23 mouse cellular contexts compared by ENCODE assay signal in the genomic region with DNA sequence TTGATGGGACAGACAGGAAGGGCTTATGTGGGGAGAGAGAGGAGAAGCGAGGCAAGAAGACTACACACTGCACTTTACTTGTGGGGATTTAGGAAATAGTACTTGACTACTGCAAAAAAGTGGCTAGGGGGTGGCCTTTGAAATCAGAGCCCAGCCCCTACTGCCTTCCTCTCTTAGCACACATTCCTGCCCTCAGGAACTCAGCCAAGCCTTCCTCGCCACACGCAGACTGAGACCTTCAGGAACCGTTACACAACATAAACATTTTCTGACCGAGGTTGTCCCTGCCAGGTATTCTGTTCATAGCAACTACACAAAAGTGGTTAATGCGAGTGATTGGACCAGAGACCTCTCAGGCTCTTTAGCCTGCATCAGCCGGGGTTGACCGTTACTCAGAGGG. TPM values are rescaled to one million over a fixed set of nuclear protein-coding genes. Genes with fewer than 3 reads are reported as not detected.
DNase-seq lines count a peak whose midpoint lies in the region; ATAC-seq and TF ChIP-seq lines count a peak whose summit lies in the region.
"Had no signal": no experiment of that assay in that cellular context is flagged by ENCODE, and none has a peak within 500 bp of the region (broad histone marks: within the 10 kb centered on the region; RNA-seq: fewer than 3 reads in every experiment).

No protein-coding gene starts in this region.

- H3K9ac ChIP-seq in heart, embryonic 14.5 days (ENCODE audit: low read length), result peak overlapping the region; percentile 42
- H3K9ac ChIP-seq in limb, embryonic 13.5 days, result no peak overlapping the region
- 0 out of 2 replicates have a peak overlapping the region, but pooled peaks have one; percentile 2 for H3K9ac ChIP-seq in heart, postnatal 0 days (replicated peaks; ENCODE audit: low read depth, low read length)
- H3K9ac ChIP-seq in forebrain, embryonic 16.5 days (replicated peaks; ENCODE audit: low read depth, low read length), result no peak overlapping the region
- H3K9ac ChIP-seq: forebrain, embryonic 12.5 days; limb, embryonic 12.5 days; liver, embryonic 13.5 days had no signal

- DNase-seq in cerebellum, adult 9-10 months, result peak; percentile 12
- DNase-seq in cerebellum, postnatal 4 days (ENCODE audit: low spot score in 2 of 2), result no peak
- no peak for DNase-seq in heart, postnatal 10 days
- DNase-seq in limb, embryonic 10.5 days (ENCODE audit: low spot score), result no peak
- no peak for DNase-seq in heart, postnatal 0 days (ENCODE audit: low spot score)
- DNase-seq: adrenal gland, postnatal 25 days; cerebellum, adult 11-12 months; cerebellum, postnatal 25 days; gastrocnemius, postnatal 14 days; liver, embryonic 13.5 days; right cerebral cortex, postnatal 25 days; thymus, postnatal 36 days had no signal

- ATAC-seq in heart, embryonic 14.5 days (ENCODE audit: insufficient number of reproducible peaks, insufficient read depth, low FRiP score, low read depth), result no peak
- no peak for ATAC-seq in limb, embryonic 13.5 days (ENCODE audit: low FRiP score, low read depth)
- ATAC-seq in heart, postnatal 0 days (ENCODE audit: insufficient read depth, low read depth), result no peak
- ATAC-seq in forebrain, embryonic 16.5 days, result no peak
- ATAC-seq: CD4-positive, CD25-positive, alpha-beta regulatory T cell, adult 4 months; hindbrain, postnatal 0 days; intestine, postnatal 0 days; Patski had no signal

- no peaks in the 10 kb centered on the region for H3K9me3 ChIP-seq in heart, embryonic 14.5 days (ENCODE audit: control insufficient read depth, low read length)
- H3K9me3 ChIP-seq in limb, embryonic 13.5 days, result no peaks in the 10 kb centered on the region
- no peaks in the 10 kb centered on the region for H3K9me3 ChIP-seq in limb, embryonic 10.5 days (replicated peaks)
- H3K9me3 ChIP-seq in heart, postnatal 0 days (replicated peaks; ENCODE audit: control insufficient read depth, low read length), result no peaks in the 10 kb centered on the region
- H3K9me3 ChIP-seq in forebrain, embryonic 16.5 days (ENCODE audit: control insufficient read depth, low read length), result no peaks in the 10 kb centered on the region
- H3K9me3 ChIP-seq: forebrain, embryonic 12.5 days; hindbrain, embryonic 10.5 days; limb, embryonic 12.5 days; liver, embryonic 13.5 days had no signal

- H3K4me1 ChIP-seq in heart, embryonic 14.5 days (ENCODE audit: control insufficient read depth in 2 of 2, insufficient read depth in 2 of 2, low read length in 2 of 2), result peaks cover 32 to 65% of the 10 kb centered on the region in 2 experiments
- peaks cover 30% of the 10 kb centered on the region for H3K4me1 ChIP-seq in limb, embryonic 13.5 days
- peaks cover 33% of the 10 kb centered on the region for H3K4me1 ChIP-seq in limb, embryonic 10.5 days
- H3K4me1 ChIP-seq in heart, postnatal 0 days (ENCODE audit: control insufficient read depth, insufficient read depth), result peaks cover 33% of the 10 kb centered on the region
- no peaks in the 10 kb centered on the region for H3K4me1 ChIP-seq in forebrain, embryonic 16.5 days (replicated peaks; ENCODE audit: control insufficient read depth, insufficient read depth, low read length)
- H3K4me1 ChIP-seq: forebrain, embryonic 12.5 days had no signal

- no peaks in the 10 kb centered on the region for H3K27me3 ChIP-seq in heart, embryonic 14.5 days (ENCODE audit: control insufficient read depth, insufficient read depth, low read length)
- no peaks in the 10 kb centered on the region for H3K27me3 ChIP-seq in limb, embryonic 13.5 days
- no peaks in the 10 kb centered on the region for H3K27me3 ChIP-seq in limb, embryonic 10.5 days (ENCODE audit: low read depth, poor library complexity, severe bottlenecking)
- H3K27me3 ChIP-seq in heart, postnatal 0 days (ENCODE audit: control insufficient read depth, insufficient read depth, low read length), result no peaks in the 10 kb centered on the region
- no peaks in the 10 kb centered on the region for H3K27me3 ChIP-seq in forebrain, embryonic 16.5 days (replicated peaks; ENCODE audit: control insufficient read depth, insufficient read depth, low read length)
- H3K27me3 ChIP-seq: forebrain, embryonic 12.5 days; limb, embryonic 12.5 days; liver, embryonic 13.5 days; Patski had no signal

- TF ChIP-seq CTCF in heart, postnatal 0 days (IDR thresholded peaks at IDR 0.05; ENCODE audit: low read depth), result no peak

- whole genome bisulfite sequencing in heart, embryonic 14.5 days, result 34% methylated on average over 8 of the region's 8 CpGs
- WGBS in limb, embryonic 13.5 days, result 54% methylated on average over 8 of the region's 8 CpGs
- 63% methylated on average over 8 of the region's 8 CpGs for WGBS in limb, embryonic 10.5 days
- 25% methylated on average over 8 of the region's 8 CpGs for WGBS in heart, postnatal 0 days
- 81% methylated on average over 8 of the region's 8 CpGs for WGBS in forebrain, embryonic 16.5 days

- peak overlapping the region; percentile 37 for H3K4me2 ChIP-seq in heart, embryonic 14.5 days (ENCODE audit: low read length)
- H3K4me2 ChIP-seq in limb, embryonic 13.5 days (replicated peaks), result peak overlapping the region; percentile 1; the same call in 1 of the 2 replicates
- peak overlapping the region; percentile 18; the same call in 1 of the 2 replicates for H3K4me2 ChIP-seq in heart, postnatal 0 days (ENCODE audit: low read depth, low read length)
- H3K4me2 ChIP-seq in forebrain, embryonic 16.5 days (ENCODE audit: low read length), result no peak overlapping the region
- H3K4me2 ChIP-seq: forebrain, embryonic 12.5 days; limb, embryonic 12.5 days; liver, embryonic 13.5 days; midbrain, embryonic 11.5 days had no signal

- no peak overlapping the region for H3K4me3 ChIP-seq in heart, embryonic 14.5 days (ENCODE audit: control insufficient read depth in 1 of 2, insufficient read depth in 1 of 2, low read depth in 1 of 2, low read length in 2 of 2)
- H3K4me3 ChIP-seq in limb, embryonic 13.5 days, result no peak overlapping the region
- no peak overlapping the region for H3K4me3 ChIP-seq in limb, embryonic 10.5 days
- H3K4me3 ChIP-seq in heart, postnatal 0 days (ENCODE audit: low read depth, low read length), result no peak overlapping the region
- H3K4me3 ChIP-seq in forebrain, embryonic 16.5 days (replicated peaks; ENCODE audit: low read length), result no peak overlapping the region
- H3K4me3 ChIP-seq: forebrain, embryonic 12.5 days; hindbrain, embryonic 10.5 days; limb, embryonic 12.5 days; liver, embryonic 13.5 days had no signal

- H3K36me3 ChIP-seq in heart, embryonic 14.5 days (ENCODE audit: control insufficient read depth, insufficient read depth, low read length), result peaks cover 19% of the 10 kb centered on the region
- H3K36me3 ChIP-seq in limb, embryonic 13.5 days, result peaks cover 8% of the 10 kb centered on the region
- peaks cover 17% of the 10 kb centered on the region for H3K36me3 ChIP-seq in limb, embryonic 10.5 days
- H3K36me3 ChIP-seq in heart, postnatal 0 days (replicated peaks; ENCODE audit: control insufficient read depth, insufficient read depth, low read length), result no peaks in the 10 kb centered on the region
- H3K36me3 ChIP-seq in forebrain, embryonic 16.5 days (ENCODE audit: control insufficient read depth, insufficient read depth), result no peaks in the 10 kb centered on the region
- H3K36me3 ChIP-seq: liver, embryonic 13.5 days had no signal

- intact Hi-C loops in heart, postnatal 10 days (cut with DNase I), result no loop called here

- peak overlapping the region; percentile 83 to 98 for H3K27ac ChIP-seq in heart, embryonic 14.5 days (replicated peaks in 1 of 2; ENCODE audit: control insufficient read depth in 1 of 2, insufficient read depth in 1 of 2, low read depth in 2 of 2, low read length in 2 of 2)
- no peak overlapping the region for H3K27ac ChIP-seq in limb, embryonic 13.5 days
- no peak overlapping the region for H3K27ac ChIP-seq in limb, embryonic 10.5 days
- H3K27ac ChIP-seq in heart, postnatal 0 days (ENCODE audit: low read depth), result peak overlapping the region; percentile 82
- H3K27ac ChIP-seq in forebrain, embryonic 16.5 days (ENCODE audit: low read length), result no peak overlapping the region
- H3K27ac ChIP-seq: forebrain, embryonic 12.5 days; hindbrain, embryonic 10.5 days; hindbrain, postnatal 0 days; limb, embryonic 12.5 days; liver, embryonic 13.5 days had no signal

- TF ChIP-seq EP300 in heart, postnatal 0 days (IDR thresholded peaks at IDR 0.05; ENCODE audit: low read depth), result no peak

RNA-seq across cellular contexts. Expression of gene Kif13a, which starts 8.1 kb away (rescaled TPM):
- polyA plus RNA-seq in heart, embryonic 14.5 days (2014; fragmentation: Nextera tagmentation; extraction: Ambion mirVana), result 47.8 and 55.2 TPM in 2 replicates
- total RNA-seq in heart, postnatal 10 days (2021), result 100 to 1,000 TPM in 1 of 2 experiments, 10 to 100 TPM in 1; 98.7 to 101 TPM
- 17.4 and 20.3 TPM in 2 replicates for polyA plus RNA-seq in limb, embryonic 13.5 days (2015; fragmentation: Nextera tagmentation; extraction: Ambion mirVana)
- 13.5 and 13.6 TPM in 2 replicates for polyA plus RNA-seq in limb, embryonic 10.5 days (2016; fragmentation: Nextera tagmentation; extraction: Ambion mirVana)
- total RNA-seq in heart, postnatal 0 days (2014; rRNA removed; ENCODE audit: low replicate concordance), result 48.7 and 81.8 TPM in 2 replicates
- 29.8 and 36.7 TPM in 2 replicates for polyA plus RNA-seq in heart, postnatal 0 days (2015; fragmentation: Nextera tagmentation; extraction: Ambion mirVana)
- 5.3 and 7.0 TPM in 2 replicates for polyA plus RNA-seq in forebrain, embryonic 16.5 days (2015; fragmentation: Nextera tagmentation; extraction: Ambion mirVana)

Comparison
In these comparisons a context has a peak if more than half of its experiments do, and no peak if none do; other contexts are left out.
1. H3K27ac ChIP-seq: peak in heart, embryonic 14.5 days (2 of 2) and heart, postnatal 0 days (single experiment); none in limb, embryonic 13.5 days (single experiment), limb, embryonic 10.5 days (single experiment) and forebrain, embryonic 16.5 days (single experiment).
2. H3K9ac ChIP-seq: peak in heart, embryonic 14.5 days (single experiment) and heart, postnatal 0 days (single experiment); none in limb, embryonic 13.5 days (single experiment) and forebrain, embryonic 16.5 days (single experiment).